Mouse (Mus musculus) small intestine, adult 2 months (tissue): Measurements from ENCODE around the gene Abcc3.

Experiments
- CTCF ChIP-seq: fragments of 200-500 bp; IDR thresholded peaks from 2 replicates; pipeline ENCODE4 v1.5.1; 2012; ENCODE audit warnings: low read depth, mild to moderate bottlenecking, control low read depth, inconsistent platforms, low read length, moderate library complexity, mixed read lengths; ENCODE audit not compliant: insufficient replicate concordance, insufficient read length; ENCODE audit errors: extremely low read depth
- POLR2A ChIP-seq: fragments of 200-500 bp; IDR thresholded peaks from 2 replicates; pipeline ENCODE4 v1.6.1; 2012; ENCODE audit warnings: low read depth, mild to moderate bottlenecking, control low read depth, inconsistent platforms, low read length, moderate library complexity

DNA sequence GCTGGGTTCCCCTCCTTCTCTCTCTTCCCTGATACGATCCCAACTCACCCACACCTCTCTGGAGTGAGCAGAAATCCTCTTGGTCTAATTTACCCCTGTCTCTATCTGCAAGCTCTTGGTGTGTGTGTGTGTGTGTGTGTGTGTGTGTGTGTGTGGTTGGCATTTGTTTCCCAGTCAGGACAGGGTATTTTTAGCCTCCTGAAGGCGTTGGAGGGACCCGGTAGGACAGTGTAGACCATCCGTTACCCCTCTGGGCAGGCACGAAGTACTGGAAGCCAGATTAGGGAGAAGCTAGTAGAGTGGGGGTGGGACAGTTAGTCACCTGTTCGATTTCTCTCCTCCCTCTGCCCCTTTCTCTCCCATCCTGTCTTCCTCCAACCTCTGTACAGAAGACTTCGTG is 1.3 kb upstream of the Abcc3 start:
- no peak for TF ChIP-seq CTCF
- TF ChIP-seq POLR2A: no peak
